Mouse (Mus musculus) left cerebral cortex, postnatal 36 days (tissue): ENCODE measurements around the gene Ldhal6b. TPM values are rescaled to one million over a fixed set of nuclear protein-coding genes. Genes with fewer than 3 reads are reported as not detected.
A peak's percentile ranks its signal among the peaks of the same experiment; 100 is the strongest.

Experiments
- DNase-seq, 2 experiments: peaks; one replicate each; pipeline ENCODE4 v3.0.0; 2021 to 2022; ENCODE audit warnings: low spot score in 2 of 2, mixed read lengths in 1 of 2
- intact Hi-C: fragments of 180-260 bp; cut with DNase I; formaldehyde crosslinking; loops from one replicate; pipeline ENCODE4 v1.15.1; 2025
- total RNA-seq, 2 experiments: library from RNA; stranded (reverse); gene quantifications; 2 replicates each; pipeline ENCODE4 v1.2.3; 2021

Gene Ldhal6b
- total RNA-seq, 2 experiments from 2014 or later, result 0.52 to 1.6 TPM

GRCm38 (mm10) chr17:5412740-5413139 lies 5.8 kb downstream of the Ldhal6b start:
- intact Hi-C loops, result no loop called here
- DNase-seq, result no peak

- no peak for DNase-seq
- intact Hi-C loops, result no loop called here
These were observed 6.3 kb downstream of the Ldhal6b start for GRCm38 (mm10) chr17:5412301-5412700.

GRCm38 (mm10) chr17:5411205-5411604 lies 7.4 kb downstream of the Ldhal6b start:
- no peak for DNase-seq
- intact Hi-C loops, result no loop called here

- DNase-seq, result no peak
- intact Hi-C loops, result no loop called here
These were observed 8.2 kb downstream of the Ldhal6b start for GRCm38 (mm10) chr17:5410336-5410735.

- intact Hi-C loops, result no loop called here
- DNase-seq, result no peak
These were observed 11.5 kb downstream of the Ldhal6b start for GRCm38 (mm10) chr17:5407030-5407429.

- DNase-seq, result no peak
- intact Hi-C loops, result no loop called here
These were observed 12.0 kb downstream of the Ldhal6b start for GRCm38 (mm10) chr17:5406566-5406965.

- intact Hi-C loops, result no loop called here
- no peak for DNase-seq
These were observed 14.7 kb downstream of the Ldhal6b start for GRCm38 (mm10) chr17:5403885-5404284.

GRCm38 (mm10) chr17:5402624-5403023 lies 15.9 kb downstream of the Ldhal6b start:
- intact Hi-C loops, result no loop called here
- DNase-seq, result peak in 1 of 2 experiments; percentile 54

GRCm38 (mm10) chr17:5402069-5402468 lies 16.5 kb downstream of the Ldhal6b start:
- DNase-seq, result no peak
- intact Hi-C loops, result no loop called here

- intact Hi-C loops, result no loop called here
These were observed 17.3 kb downstream of the Ldhal6b start for GRCm38 (mm10) chr17:5401288-5401687.

GRCm38 (mm10) chr17:5400435-5401090 lies 18.0 kb downstream of the Ldhal6b start:
- DNase-seq, result peak; percentile 51 to 62
- intact Hi-C loops, result no loop called here

More at GRCm38 (mm10) chr17:5401288-5401687, 17.3 kb downstream of the Ldhal6b start:
- DNase-seq, result no peak

GRCm38 (mm10) chr17:5397148-5398007 lies 21.2 kb downstream of the Ldhal6b start:
- intact Hi-C loops, result loop anchor here (5.0 to 10.0 kb wide), 4 partner anchors 65 to 393 kb away; no protein-coding TSS in a partner anchor

GRCm38 (mm10) chr17:5396213-5396612 lies 22.4 kb downstream of the Ldhal6b start:
- peak in 1 of 2 experiments; percentile 52 for DNase-seq

More at GRCm38 (mm10) chr17:5397148-5398007, 21.2 kb downstream of the Ldhal6b start:
- peak; percentile 80 to 84 for DNase-seq

GRCm38 (mm10) chr17:5395454-5396205 lies 22.9 kb downstream of the Ldhal6b start:
- intact Hi-C loops, result loop anchor here (5.0 to 10.0 kb wide), 4 partner anchors 63 to 391 kb away; no protein-coding TSS in a partner anchor
- no peak for DNase-seq

More at GRCm38 (mm10) chr17:5396213-5396612, 22.4 kb downstream of the Ldhal6b start:
- intact Hi-C loops, result loop anchor here (5.0 to 10.0 kb wide), 4 partner anchors 64 to 391 kb away; no protein-coding TSS in a partner anchor

- DNase-seq, result no peak
- intact Hi-C loops, result loop anchor here (10.0 kb wide), 1 partner anchor 386 kb away; no protein-coding TSS in a partner anchor
These were observed 27.9 kb downstream of the Ldhal6b start for GRCm38 (mm10) chr17:5390682-5391081.

- intact Hi-C loops, result no loop called here
- no peak for DNase-seq
These were observed 30.2 kb downstream of the Ldhal6b start for GRCm38 (mm10) chr17:5388351-5388750.

- DNase-seq, result no peak
- intact Hi-C loops, result no loop called here
These were observed 31.6 kb downstream of the Ldhal6b start for GRCm38 (mm10) chr17:5386885-5387545.

- intact Hi-C loops, result no loop called here
These were observed 32.9 kb downstream of the Ldhal6b start for GRCm38 (mm10) chr17:5385694-5386093.

GRCm38 (mm10) chr17:5377930-5378310 lies 40.6 kb downstream of the Ldhal6b start:
- intact Hi-C loops, result no loop called here
- DNase-seq, result no peak

More at GRCm38 (mm10) chr17:5385694-5386093, 32.9 kb downstream of the Ldhal6b start:
- no peak for DNase-seq
